Mouse (Mus musculus): ENCODE data around the gene Arhgdia. TPM values are rescaled to one million over a fixed set of nuclear protein-coding genes. Genes with fewer than 3 reads are reported as not detected.

Arhgdia gene
- polyA plus RNA-seq, 1 experiment from 2014 or later: 449 TPM

- ATAC-seq (no peak), DNase-seq (ENCODE audit: low spot score) (peak; percentile 20)
- no peaks in the 10 kb centered on the region for H3K36me3 ChIP-seq (ENCODE audit: control insufficient read depth, insufficient read depth, low read length)
- H3K4me2 ChIP-seq (ENCODE audit: low read length): peak within 1 kb of the TSS; percentile 56
- peak within 1 kb of the TSS; percentile 43; the same call in 1 of the 2 replicates for H3K9ac ChIP-seq (ENCODE audit: low read length)
- peak within 1 kb of the TSS; percentile 26 for H3K4me3 ChIP-seq (ENCODE audit: low read depth, low read length)
- 0 out of 2 replicates have a peak, but pooled peaks cover 2% of the 10 kb centered on the region for H3K4me1 ChIP-seq (ENCODE audit: control insufficient read depth, insufficient read depth, low read length)
- no peak within 1 kb of the TSS for H3K27ac ChIP-seq (ENCODE audit: low read depth, low read length)
- WGBS: 7% methylated on average over 55 of the region's 62 CpGs
- H3K9me3 ChIP-seq (replicated peaks; ENCODE audit: control insufficient read depth, low read length): no peaks in the 10 kb centered on the region
- peaks cover 47% of the 10 kb centered on the region for H3K27me3 ChIP-seq (replicated peaks; ENCODE audit: control insufficient read depth, insufficient read depth, low read length)
Measured at GRCm38 (mm10) chr11:120530085-120530964, 51.1 kb downstream of the Arhgdia start, which contains the start of gene Gcgr. Gene Gcgr (plus strand): TSS chr11:120530699.

- Histone ChIP-seq H3K36me3 (ENCODE audit: control insufficient read depth, insufficient read depth, low read length) (no peaks in the 10 kb centered on the region), H3K4me3 (ENCODE audit: low read depth, low read length) (no peak overlapping the region), H3K4me2 (ENCODE audit: low read length) (no peak overlapping the region), H3K27ac (ENCODE audit: low read depth, low read length) (no peak overlapping the region), H3K4me1 (ENCODE audit: control insufficient read depth, insufficient read depth, low read length) (0 out of 2 replicates have a peak, but pooled peaks cover 2% of the 10 kb centered on the region), H3K27me3 (replicated peaks; ENCODE audit: control insufficient read depth, insufficient read depth, low read length) (peaks cover 47% of the 10 kb centered on the region), H3K9me3 (replicated peaks; ENCODE audit: control insufficient read depth, low read length) (no peaks in the 10 kb centered on the region), H3K9ac (ENCODE audit: low read length) (no peak overlapping the region)
- 48% methylated on average over 4 of the region's 4 CpGs for WGBS
- no peak for ATAC-seq
- no peak for DNase-seq (ENCODE audit: low spot score)
Measured at GRCm38 (mm10) chr11:120528903-120529302, 52.5 kb downstream of the Arhgdia start.

Small RNA genes lying within 50 kb of the gene (microRNA-seq; reads per million reads assigned to microRNA genes)
- gene Mir6936: 1.2 reads per million

Other genes with a start within 250 kb of the Arhgdia start
- 3,852 and 3,863 TPM in 2 replicates for gene Actg1, start 233.1 kb downstream of the Arhgdia start, polyA plus RNA-seq (2014; fragmentation: Nextera tagmentation; extraction: Ambion mirVana)
- 0.75 and 1.4 TPM in 2 replicates for gene Fscn2, start 220.1 kb downstream of the Arhgdia start, polyA plus RNA-seq (2014; fragmentation: Nextera tagmentation; extraction: Ambion mirVana)
- 51.7 and 71.1 TPM in 2 replicates for gene Faap100, start 202.9 kb downstream of the Arhgdia start, polyA plus RNA-seq (2014; fragmentation: Nextera tagmentation; extraction: Ambion mirVana)
- gene Nploc4, start 143.9 kb downstream of the Arhgdia start, polyA plus RNA-seq (2014; fragmentation: Nextera tagmentation; extraction: Ambion mirVana): 29.9 and 30.8 TPM in 2 replicates
- gene Tspan10, start 139.0 kb downstream of the Arhgdia start, polyA plus RNA-seq (2014; fragmentation: Nextera tagmentation; extraction: Ambion mirVana): not detected in 2 replicates
- gene Pde6g, start 128.1 kb downstream of the Arhgdia start, polyA plus RNA-seq (2014; fragmentation: Nextera tagmentation; extraction: Ambion mirVana): not detected in 2 replicates
- 11.6 and 15.3 TPM in 2 replicates for gene Oxld1, start 123.6 kb downstream of the Arhgdia start, polyA plus RNA-seq (2014; fragmentation: Nextera tagmentation; extraction: Ambion mirVana)
- 18.6 and 18.8 TPM in 2 replicates for gene Ccdc137, start 123.5 kb downstream of the Arhgdia start, polyA plus RNA-seq (2014; fragmentation: Nextera tagmentation; extraction: Ambion mirVana)
- gene Arl16, start 114.0 kb downstream of the Arhgdia start, polyA plus RNA-seq (2014; fragmentation: Nextera tagmentation; extraction: Ambion mirVana): 37.4 and 43.9 TPM in 2 replicates
- gene Mrpl12, start 97.0 kb downstream of the Arhgdia start, polyA plus RNA-seq (2014; fragmentation: Nextera tagmentation; extraction: Ambion mirVana): 143 and 155 TPM in 2 replicates
- gene Slc25a10, start 89.8 kb downstream of the Arhgdia start, polyA plus RNA-seq (2014; fragmentation: Nextera tagmentation; extraction: Ambion mirVana): 29.7 and 31.6 TPM in 2 replicates
- 0.14 TPM in 1 of 2 replicates, not detected in the other for gene Gcgr, start 50.9 kb downstream of the Arhgdia start, polyA plus RNA-seq (2014; fragmentation: Nextera tagmentation; extraction: Ambion mirVana)
- 291 and 313 TPM in 2 replicates for gene Mcrip1, start 31.9 kb downstream of the Arhgdia start, polyA plus RNA-seq (2014; fragmentation: Nextera tagmentation; extraction: Ambion mirVana)
- gene Ppp1r27, start 30.5 kb downstream of the Arhgdia start, polyA plus RNA-seq (2014; fragmentation: Nextera tagmentation; extraction: Ambion mirVana): not detected in 2 replicates
- gene P4hb, start 8.4 kb downstream of the Arhgdia start, polyA plus RNA-seq (2014; fragmentation: Nextera tagmentation; extraction: Ambion mirVana): 325 and 332 TPM in 2 replicates
- 318 and 352 TPM in 2 replicates for gene Alyref, start 16.7 kb upstream of the Arhgdia start, polyA plus RNA-seq (2014; fragmentation: Nextera tagmentation; extraction: Ambion mirVana)
- 237 and 281 TPM in 2 replicates for gene Anapc11, start 16.8 kb upstream of the Arhgdia start, polyA plus RNA-seq (2014; fragmentation: Nextera tagmentation; extraction: Ambion mirVana)
- gene Npb, start 26.9 kb upstream of the Arhgdia start, polyA plus RNA-seq (2014; fragmentation: Nextera tagmentation; extraction: Ambion mirVana): 0.46 and 0.98 TPM in 2 replicates
- gene Pcyt2, start 36.3 kb upstream of the Arhgdia start, polyA plus RNA-seq (2014; fragmentation: Nextera tagmentation; extraction: Ambion mirVana): 113 and 134 TPM in 2 replicates
- gene Sirt7, start 43.6 kb upstream of the Arhgdia start, polyA plus RNA-seq (2014; fragmentation: Nextera tagmentation; extraction: Ambion mirVana): 30.4 and 40.8 TPM in 2 replicates
- gene Mafg, start 52.0 kb upstream of the Arhgdia start, polyA plus RNA-seq (2014; fragmentation: Nextera tagmentation; extraction: Ambion mirVana): 20.0 and 23.6 TPM in 2 replicates
- gene Pycr1, start 62.1 kb upstream of the Arhgdia start, polyA plus RNA-seq (2014; fragmentation: Nextera tagmentation; extraction: Ambion mirVana): 33.6 and 33.9 TPM in 2 replicates
- 0.38 and 0.48 TPM in 2 replicates for gene Myadml2, start 66.5 kb upstream of the Arhgdia start, polyA plus RNA-seq (2014; fragmentation: Nextera tagmentation; extraction: Ambion mirVana)
- 0.36 and 0.61 TPM in 2 replicates for gene Notum, start 79.6 kb upstream of the Arhgdia start, polyA plus RNA-seq (2014; fragmentation: Nextera tagmentation; extraction: Ambion mirVana)
- gene Aspscr1, start 91.3 kb upstream of the Arhgdia start, polyA plus RNA-seq (2014; fragmentation: Nextera tagmentation; extraction: Ambion mirVana): 129 TPM in 2 replicates
- 108 and 140 TPM in 2 replicates for gene Cenpx, start 132.1 kb upstream of the Arhgdia start, polyA plus RNA-seq (2014; fragmentation: Nextera tagmentation; extraction: Ambion mirVana)
- 39.0 and 59.5 TPM in 2 replicates for gene Lrrc45, start 132.3 kb upstream of the Arhgdia start, polyA plus RNA-seq (2014; fragmentation: Nextera tagmentation; extraction: Ambion mirVana)
- gene Rac3, start 139.8 kb upstream of the Arhgdia start, polyA plus RNA-seq (2014; fragmentation: Nextera tagmentation; extraction: Ambion mirVana): 110 and 119 TPM in 2 replicates
- gene Dcxr, start 145.7 kb upstream of the Arhgdia start, polyA plus RNA-seq (2014; fragmentation: Nextera tagmentation; extraction: Ambion mirVana): 11.2 and 13.7 TPM in 2 replicates
- 0.98 and 1.1 TPM in 2 replicates for gene Cbr2, start 150.5 kb upstream of the Arhgdia start, polyA plus RNA-seq (2014; fragmentation: Nextera tagmentation; extraction: Ambion mirVana)
- gene Hmga1b, start 181.2 kb upstream of the Arhgdia start, polyA plus RNA-seq (2014; fragmentation: Nextera tagmentation; extraction: Ambion mirVana): 3.8 and 3.9 TPM in 2 replicates
- gene Rfng, start 202.6 kb upstream of the Arhgdia start, polyA plus RNA-seq (2014; fragmentation: Nextera tagmentation; extraction: Ambion mirVana): 39.4 and 64.8 TPM in 2 replicates
- 348 and 350 TPM in 2 replicates for gene Gps1, start 202.6 kb upstream of the Arhgdia start, polyA plus RNA-seq (2014; fragmentation: Nextera tagmentation; extraction: Ambion mirVana)
- gene Dus1l, start 214.8 kb upstream of the Arhgdia start, polyA plus RNA-seq (2014; fragmentation: Nextera tagmentation; extraction: Ambion mirVana): 53.5 and 58.6 TPM in 2 replicates
- gene Fasn, start 242.9 kb upstream of the Arhgdia start, polyA plus RNA-seq (2014; fragmentation: Nextera tagmentation; extraction: Ambion mirVana): 84.2 and 102 TPM in 2 replicates